Mouse (Mus musculus) testis, postnatal 10 days (tissue): Measurements from ENCODE around the gene Bdkrb1.

Source experiments
- DNase-seq: peaks from one replicate; pipeline ENCODE4 v3.0.0; 2021; ENCODE audit warnings: low spot score

Gene Bdkrb1

DNA sequence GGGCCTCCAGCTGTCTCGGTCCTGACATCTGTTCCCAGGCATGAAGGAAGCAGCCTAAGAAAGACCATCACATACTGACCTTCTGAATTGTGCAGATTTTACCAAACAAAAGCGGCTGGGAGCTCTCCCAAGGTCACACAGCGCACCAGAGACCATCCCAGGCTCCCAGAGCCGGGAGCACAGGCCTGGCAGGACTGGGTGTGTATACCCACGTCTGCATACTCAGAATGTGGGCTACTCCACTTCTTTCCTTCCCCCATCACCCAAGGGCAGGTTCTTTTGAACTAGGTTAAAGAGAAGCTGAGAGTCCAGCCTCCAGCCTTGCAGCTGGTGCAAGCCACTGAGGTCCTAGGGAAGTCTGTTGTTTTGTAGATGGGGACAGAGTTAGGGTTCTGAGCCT, 3.8 kb upstream of the Bdkrb1 start:
- DNase-seq, result no peak

DNA sequence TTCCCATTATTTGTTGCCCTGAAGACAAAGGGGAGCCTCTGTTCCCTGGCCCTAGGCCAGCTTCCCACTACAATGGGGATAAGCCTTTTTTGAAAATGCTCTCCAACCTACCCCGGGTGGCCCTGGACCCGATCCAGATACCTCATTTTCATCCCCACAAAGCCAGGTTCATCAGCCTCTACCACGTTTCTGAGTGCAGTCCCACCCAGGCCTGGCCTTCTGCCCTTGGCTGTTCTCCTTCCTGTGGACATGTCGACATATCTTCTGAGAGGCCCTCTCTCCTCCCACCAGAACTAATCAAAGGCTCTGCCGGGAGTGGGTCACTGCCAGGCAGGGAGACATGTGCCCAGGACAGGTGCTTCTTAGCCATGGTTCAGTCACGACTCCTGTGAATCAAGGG, 1.3 kb upstream of the Bdkrb1 start:
- DNase-seq, result peak; percentile 47

- DNase-seq, result no peak
Observed at GRCm38 (mm10) chr12:105603904-105604303, 1.0 kb downstream of the Bdkrb1 start.

GRCm38 (mm10) chr12:105605212-105605611, 2.3 kb downstream of the Bdkrb1 start:
- no peak for DNase-seq

DNA sequence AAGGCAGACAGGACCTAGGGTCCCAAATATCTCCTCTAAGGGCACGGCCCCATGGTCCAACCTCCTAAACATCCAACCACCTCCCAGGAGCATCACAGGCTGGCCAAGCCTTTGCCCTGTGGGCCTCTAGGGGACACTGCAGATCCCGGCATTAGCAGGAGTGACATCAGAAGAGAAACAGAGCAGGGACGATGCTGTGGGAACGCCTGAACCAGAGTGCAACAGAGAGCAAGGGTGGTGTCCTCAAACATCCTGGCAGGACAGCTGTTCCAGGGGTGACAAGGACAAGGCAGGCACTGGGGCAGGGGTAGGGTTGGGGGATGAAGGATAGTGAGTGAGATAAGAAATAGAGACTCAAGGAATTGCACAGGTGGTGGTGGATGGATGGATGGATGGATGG, 4.0 kb downstream of the Bdkrb1 start:
- no peak for DNase-seq

DNA sequence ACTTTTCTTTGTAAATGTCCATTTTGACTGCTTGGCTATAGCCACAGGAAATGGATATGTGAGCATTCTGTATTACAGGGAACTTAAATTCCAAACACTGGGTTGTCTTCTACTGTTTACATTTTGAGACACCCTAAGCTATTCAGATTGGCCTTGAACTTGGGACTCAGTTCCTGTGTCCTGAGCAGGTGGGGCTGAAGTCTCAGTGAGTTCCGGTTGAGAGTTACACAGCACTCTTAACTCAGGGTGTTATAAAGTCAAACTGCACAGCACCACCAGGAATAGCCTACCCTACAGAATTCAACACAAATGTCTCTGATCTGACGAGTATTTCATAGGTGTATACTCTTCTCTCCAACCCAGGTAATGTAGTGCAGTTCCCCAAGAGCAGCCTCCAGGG, 8.2 kb downstream of the Bdkrb1 start:
- no peak for DNase-seq

- DNase-seq, result peak; percentile 84
Observed at GRCm38 (mm10) chr12:105611748-105612147, 8.9 kb downstream of the Bdkrb1 start.

- no peak for DNase-seq
Observed at GRCm38 (mm10) chr12:105613559-105613958, 10.7 kb downstream of the Bdkrb1 start.

DNA sequence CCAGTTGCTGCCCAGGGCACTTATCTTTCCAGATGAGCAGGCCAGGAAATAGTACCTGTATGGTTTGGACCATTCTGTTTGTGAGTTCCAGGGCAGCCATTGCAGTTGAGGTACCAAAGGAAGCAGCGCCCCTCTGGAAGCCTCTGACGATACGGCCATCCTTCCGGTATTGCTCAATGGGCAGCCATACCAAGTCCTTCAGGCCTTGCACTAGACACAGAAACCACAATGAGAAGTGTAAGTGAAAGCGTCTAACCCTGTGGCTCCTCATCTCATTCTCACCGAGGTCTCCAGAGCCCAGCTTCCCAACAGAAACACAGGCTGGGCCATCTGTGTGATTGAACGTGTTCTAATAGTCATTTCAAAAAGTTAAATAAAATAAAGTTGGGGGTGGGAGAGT, 19.2 kb downstream of the Bdkrb1 start:
- DNase-seq, result no peak

GRCm38 (mm10) chr12:105622981-105623539, 20.2 kb downstream of the Bdkrb1 start:
- no peak for DNase-seq

- DNase-seq, result no peak
Observed at GRCm38 (mm10) chr12:105625798-105626197, 22.9 kb downstream of the Bdkrb1 start.

DNA sequence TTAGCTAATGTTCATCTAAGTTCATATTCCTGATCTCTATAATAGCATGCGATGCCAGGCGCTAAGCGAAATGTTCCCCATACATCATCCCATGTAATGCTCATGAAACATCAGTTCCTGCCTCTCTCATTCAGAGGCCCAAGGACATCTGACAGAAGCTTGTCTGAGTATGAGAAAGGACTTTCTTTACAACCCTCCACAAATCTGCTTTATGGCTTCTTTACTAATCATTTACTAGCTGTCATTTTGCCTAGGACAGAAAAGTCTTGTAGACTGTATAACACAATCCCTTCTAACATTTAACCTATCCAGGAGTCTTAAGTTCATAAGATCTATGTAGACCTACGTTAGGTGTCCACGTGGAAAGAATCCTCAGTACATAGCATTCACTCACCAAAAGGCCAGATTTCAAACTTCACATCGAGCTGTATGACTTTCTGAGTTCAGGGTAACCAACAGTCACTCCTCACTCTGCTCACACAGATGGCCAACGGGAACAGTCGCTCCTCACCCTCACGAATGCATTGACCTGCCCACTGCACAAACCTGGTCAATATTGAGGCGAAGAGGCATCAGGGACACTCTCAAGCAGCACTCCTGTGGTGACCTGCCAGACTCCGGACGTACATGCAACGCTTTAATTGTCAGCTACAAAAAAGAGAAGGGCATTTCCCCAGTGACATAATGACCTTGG, 31.6 kb downstream of the Bdkrb1 start:
- DNase-seq, result no peak

DNA sequence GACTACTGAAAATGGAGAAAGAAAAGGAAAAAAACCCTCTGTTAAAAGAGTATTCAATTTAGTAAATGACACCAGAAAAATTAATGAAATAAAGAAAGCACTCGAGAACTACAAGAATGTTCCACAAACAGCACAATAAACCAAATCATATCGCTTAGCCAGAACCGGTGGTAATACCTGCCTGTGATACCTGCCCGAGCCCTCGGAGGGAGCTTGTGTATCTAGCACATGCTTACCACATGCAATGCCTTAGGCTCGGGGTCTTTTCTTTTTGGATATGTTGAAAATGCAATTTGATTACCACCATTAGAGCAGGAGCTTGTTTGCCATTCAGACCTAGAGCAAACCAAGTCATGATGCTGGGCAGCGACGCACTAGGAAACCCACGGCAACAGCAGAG, 33.7 kb downstream of the Bdkrb1 start:
- DNase-seq, result no peak

- DNase-seq, result no peak
Observed at GRCm38 (mm10) chr12:105637554-105637953, 34.7 kb downstream of the Bdkrb1 start.

- no peak for DNase-seq
Observed at GRCm38 (mm10) chr12:105642770-105643321, 40.0 kb downstream of the Bdkrb1 start.
